Mouse (Mus musculus): ENCODE measurements around the gene Dag1. TPM values are rescaled to one million over a fixed set of nuclear protein-coding genes. Genes with fewer than 3 reads are reported as not detected.

Gene Dag1
- polyA plus RNA-seq, 1 experiment from 2014 or later, result 60.4 TPM

GRCm38 (mm10) chr9:108189787-108190679 lies 73.7 kb downstream of the Dag1 start, which contains the start of gene Bsn:
Gene Bsn, minus strand, starts transcription at chr9:108190384.
- peak within 1 kb of the TSS; percentile 87 for H3K27ac ChIP-seq
- 2% methylated on average over 60 of the region's 91 CpGs for WGBS
- peaks cover 40% of the 10 kb centered on the region for H3K4me1 ChIP-seq (replicated peaks)
- H3K9me3 ChIP-seq, result no peaks in the 10 kb centered on the region
- peaks cover 20% of the 10 kb centered on the region; the same call in 1 of the 2 replicates for H3K36me3 ChIP-seq
- H3K9ac ChIP-seq, result peak within 1 kb of the TSS; percentile 97
- H3K4me2 ChIP-seq, result peak within 1 kb of the TSS; percentile 74
- peak within 1 kb of the TSS; percentile 90 for H3K4me3 ChIP-seq
- ATAC-seq (ENCODE audit: low FRiP score), result peak; percentile 79
- H3K27me3 ChIP-seq, result 0 out of 2 replicates have a peak, but pooled peaks cover 10% of the 10 kb centered on the region

DNA sequence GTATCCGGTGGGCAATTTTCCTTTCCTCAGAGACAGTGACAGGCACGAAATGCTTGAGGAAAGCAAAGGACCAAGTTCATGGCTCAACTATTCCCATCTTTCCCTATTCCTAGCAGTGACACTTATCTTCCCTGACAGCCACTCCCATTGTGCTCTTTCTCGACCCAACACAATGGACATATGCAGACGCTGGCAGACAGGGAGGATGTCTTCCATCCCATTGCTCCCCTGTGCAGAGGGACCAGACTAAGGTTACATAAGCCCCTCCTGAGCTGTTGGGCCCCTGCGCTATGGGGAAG lies 74.3 kb downstream of the Dag1 start:
- Histone ChIP-seq H3K4me1 (replicated peaks) (peaks cover 42% of the 10 kb centered on the region), H3K9ac (peak overlapping the region; percentile 97), H3K4me3 (peak overlapping the region; percentile 90), H3K27ac (peak overlapping the region; percentile 87), H3K27me3 (0 out of 2 replicates have a peak, but pooled peaks cover 10% of the 10 kb centered on the region), H3K9me3 (no peaks in the 10 kb centered on the region), H3K4me2 (peak overlapping the region; percentile 74), H3K36me3 (peaks cover 23% of the 10 kb centered on the region; the same call in 1 of the 2 replicates)
- 25% methylated on average over 5 of the region's 5 CpGs for WGBS
- peak; percentile 61; the same call in 1 of the 2 replicates for ATAC-seq (ENCODE audit: low FRiP score)

DNA sequence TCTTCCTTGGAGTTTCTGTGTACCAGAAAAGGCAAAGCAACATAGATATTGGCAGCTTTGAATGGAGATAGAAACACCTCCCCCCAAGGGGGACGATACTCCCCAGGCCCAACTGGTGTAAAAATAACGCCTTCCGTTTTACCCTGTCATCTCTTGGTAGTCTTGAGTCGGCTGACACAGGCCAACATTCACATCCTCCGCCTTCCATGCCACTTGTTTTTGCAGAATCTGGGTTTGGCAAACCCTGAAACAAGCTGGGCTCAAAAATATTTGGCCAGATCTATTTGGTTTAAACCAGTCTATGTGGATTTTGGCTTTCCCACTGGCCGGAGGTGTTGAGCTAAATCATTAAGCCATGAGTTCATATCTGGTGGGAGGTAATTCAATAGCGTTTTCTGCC lies 74.7 kb downstream of the Dag1 start:
- Histone ChIP-seq H3K4me1 (replicated peaks) (peaks cover 43% of the 10 kb centered on the region), H3K4me3 (peak overlapping the region; percentile 90), H3K27ac (peak overlapping the region; percentile 87; the same call in 1 of the 2 replicates), H3K27me3 (0 out of 2 replicates have a peak, but pooled peaks cover 10% of the 10 kb centered on the region), H3K9me3 (no peaks in the 10 kb centered on the region), H3K9ac (peak overlapping the region; percentile 97), H3K36me3 (peaks cover 23% of the 10 kb centered on the region; the same call in 1 of the 2 replicates), H3K4me2 (peak overlapping the region; percentile 74)
- ATAC-seq (ENCODE audit: low FRiP score), result no peak
- 76% methylated on average over 7 of the region's 7 CpGs for WGBS

GRCm38 (mm10) chr9:108188511-108188910 lies 75.2 kb downstream of the Dag1 start:
- WGBS, result 80% methylated on average over 8 of the region's 8 CpGs
- no peak overlapping the region for H3K27ac ChIP-seq
- H3K4me2 ChIP-seq, result peak overlapping the region; percentile 74
- H3K36me3 ChIP-seq, result peaks cover 23% of the 10 kb centered on the region; the same call in 1 of the 2 replicates
- H3K9ac ChIP-seq, result peak overlapping the region; percentile 97
- ATAC-seq (ENCODE audit: low FRiP score), result no peak
- peaks cover 48% of the 10 kb centered on the region for H3K4me1 ChIP-seq (replicated peaks)
- H3K4me3 ChIP-seq, result peak overlapping the region; percentile 90
- H3K27me3 ChIP-seq, result 0 out of 2 replicates have a peak, but pooled peaks cover 10% of the 10 kb centered on the region
- H3K9me3 ChIP-seq, result no peaks in the 10 kb centered on the region

- no peak overlapping the region for H3K4me3 ChIP-seq
- H3K27me3 ChIP-seq, result 0 out of 2 replicates have a peak, but pooled peaks cover 6% of the 10 kb centered on the region
- WGBS, result 34% methylated on average over 6 of the region's 6 CpGs
- peaks cover 54% of the 10 kb centered on the region for H3K4me1 ChIP-seq (replicated peaks)
- peaks cover 23% of the 10 kb centered on the region; the same call in 1 of the 2 replicates for H3K36me3 ChIP-seq
- no peak for ATAC-seq (ENCODE audit: low FRiP score)
- H3K9ac ChIP-seq, result peak overlapping the region; percentile 97
- peak overlapping the region; percentile 74 for H3K4me2 ChIP-seq
- H3K9me3 ChIP-seq, result no peaks in the 10 kb centered on the region
- H3K27ac ChIP-seq, result no peak overlapping the region
Observed at GRCm38 (mm10) chr9:108187616-108188015, 76.1 kb downstream of the Dag1 start.

DNA sequence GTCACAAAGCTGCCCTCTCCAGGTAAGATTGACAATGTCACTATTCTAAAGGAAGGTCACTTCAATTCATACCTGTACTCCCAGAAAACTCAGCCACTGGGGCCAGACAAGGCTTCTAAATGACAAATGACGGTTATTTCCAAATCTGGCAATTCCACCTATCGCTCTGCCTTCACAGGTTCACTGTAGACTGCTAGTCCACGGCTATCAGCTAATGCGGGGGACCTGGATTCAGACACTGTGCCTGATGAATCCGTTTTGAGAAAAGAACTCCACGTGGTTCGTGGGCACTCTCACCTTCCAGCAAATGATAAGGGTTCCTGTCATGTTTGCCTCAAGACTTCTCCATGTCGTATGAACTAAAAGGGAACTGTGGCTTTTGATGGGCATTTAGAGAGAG lies 78.0 kb downstream of the Dag1 start:
- Histone ChIP-seq H3K9me3 (no peaks in the 10 kb centered on the region), H3K4me2 (no peak overlapping the region), H3K9ac (no peak overlapping the region), H3K27me3 (no peaks in the 10 kb centered on the region), H3K36me3 (peaks cover 23% of the 10 kb centered on the region; the same call in 1 of the 2 replicates), H3K4me3 (no peak overlapping the region), H3K4me1 (replicated peaks) (peaks cover 54% of the 10 kb centered on the region), H3K27ac (no peak overlapping the region)
- 90% methylated on average over 8 of the region's 8 CpGs for WGBS
- ATAC-seq (ENCODE audit: low FRiP score), result no peak

- H3K4me3 ChIP-seq, result no peak overlapping the region
- peaks cover 51% of the 10 kb centered on the region for H3K4me1 ChIP-seq (replicated peaks)
- peaks cover 23% of the 10 kb centered on the region; the same call in 1 of the 2 replicates for H3K36me3 ChIP-seq
- H3K27ac ChIP-seq, result no peak overlapping the region
- H3K27me3 ChIP-seq, result no peaks in the 10 kb centered on the region
- H3K4me2 ChIP-seq, result no peak overlapping the region
- WGBS, result 93% methylated on average over 19 of the region's 19 CpGs
- no peak for ATAC-seq (ENCODE audit: low FRiP score)
- no peaks in the 10 kb centered on the region for H3K9me3 ChIP-seq
- no peak overlapping the region for H3K9ac ChIP-seq
Observed at GRCm38 (mm10) chr9:108183531-108183994, 80.2 kb downstream of the Dag1 start.

DNA sequence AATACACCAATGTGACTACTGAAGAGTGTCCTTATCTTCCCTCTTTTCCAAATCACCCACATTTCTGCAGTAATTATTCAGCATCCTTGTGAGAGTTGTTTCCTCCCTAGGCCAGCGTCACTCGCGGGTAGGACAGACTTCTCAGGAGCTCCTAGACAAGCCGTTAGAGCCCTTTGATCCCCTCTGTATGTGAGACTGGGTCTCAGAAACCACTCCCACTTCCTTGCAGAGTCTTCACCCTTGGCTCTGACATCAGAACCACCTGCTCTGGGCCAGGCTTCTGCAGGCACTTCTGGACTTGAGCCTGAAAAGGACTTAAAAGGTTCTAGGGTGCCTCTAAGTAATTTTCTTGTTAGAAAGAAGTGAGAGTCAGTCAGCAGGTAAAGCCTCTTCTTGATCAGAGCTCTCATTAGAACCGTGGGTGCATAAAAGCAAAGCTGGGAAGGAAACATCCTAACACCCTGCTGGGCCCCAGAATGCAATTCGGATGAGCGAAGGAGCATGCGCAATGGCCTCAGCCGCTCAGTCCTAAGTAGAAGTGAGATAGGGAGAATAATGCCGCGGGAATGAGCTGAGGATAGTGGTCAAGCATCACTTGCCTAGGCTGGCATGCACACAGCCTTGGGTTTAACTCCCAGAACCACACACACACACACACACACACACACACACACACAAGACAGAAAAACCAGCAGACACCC lies 80.8 kb downstream of the Dag1 start:
- Histone ChIP-seq H3K9me3 (no peaks in the 10 kb centered on the region), H3K27ac (no peak overlapping the region), H3K4me1 (replicated peaks) (peaks cover 45% of the 10 kb centered on the region), H3K27me3 (no peaks in the 10 kb centered on the region), H3K36me3 (peaks cover 23% of the 10 kb centered on the region; the same call in 1 of the 2 replicates), H3K4me2 (no peak overlapping the region), H3K4me3 (no peak overlapping the region), H3K9ac (no peak overlapping the region)
- no peak for ATAC-seq (ENCODE audit: low FRiP score)
- WGBS, result 75% methylated on average over 11 of the region's 11 CpGs

DNA sequence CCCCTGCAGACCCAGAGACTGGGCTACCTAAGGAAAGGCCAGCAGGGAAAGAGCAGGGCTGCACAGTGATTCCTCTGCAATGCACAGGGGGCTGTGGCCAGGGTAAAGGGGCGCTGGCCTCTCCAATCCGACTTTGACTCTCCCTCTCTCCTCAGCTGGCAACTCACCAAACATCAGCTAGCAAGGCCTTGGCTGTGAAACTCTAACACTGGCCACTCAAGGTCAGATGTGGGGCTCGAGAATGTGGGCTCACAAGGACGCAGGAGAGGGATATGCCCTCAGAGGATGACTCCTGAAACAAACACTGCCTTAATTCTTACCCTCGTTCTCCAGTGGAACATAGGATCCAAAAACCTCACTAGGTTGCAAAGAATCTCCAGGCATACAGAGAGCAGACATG lies 85.4 kb downstream of the Dag1 start:
- Histone ChIP-seq H3K27ac (no peak overlapping the region), H3K9me3 (no peaks in the 10 kb centered on the region), H3K4me1 (replicated peaks) (peaks cover 33% of the 10 kb centered on the region), H3K27me3 (no peaks in the 10 kb centered on the region), H3K4me3 (no peak overlapping the region), H3K36me3 (no peaks in the 10 kb centered on the region), H3K4me2 (no peak overlapping the region), H3K9ac (no peak overlapping the region)
- ATAC-seq (ENCODE audit: low FRiP score), result no peak
- 82% methylated on average over 5 of the region's 5 CpGs for WGBS

DNA sequence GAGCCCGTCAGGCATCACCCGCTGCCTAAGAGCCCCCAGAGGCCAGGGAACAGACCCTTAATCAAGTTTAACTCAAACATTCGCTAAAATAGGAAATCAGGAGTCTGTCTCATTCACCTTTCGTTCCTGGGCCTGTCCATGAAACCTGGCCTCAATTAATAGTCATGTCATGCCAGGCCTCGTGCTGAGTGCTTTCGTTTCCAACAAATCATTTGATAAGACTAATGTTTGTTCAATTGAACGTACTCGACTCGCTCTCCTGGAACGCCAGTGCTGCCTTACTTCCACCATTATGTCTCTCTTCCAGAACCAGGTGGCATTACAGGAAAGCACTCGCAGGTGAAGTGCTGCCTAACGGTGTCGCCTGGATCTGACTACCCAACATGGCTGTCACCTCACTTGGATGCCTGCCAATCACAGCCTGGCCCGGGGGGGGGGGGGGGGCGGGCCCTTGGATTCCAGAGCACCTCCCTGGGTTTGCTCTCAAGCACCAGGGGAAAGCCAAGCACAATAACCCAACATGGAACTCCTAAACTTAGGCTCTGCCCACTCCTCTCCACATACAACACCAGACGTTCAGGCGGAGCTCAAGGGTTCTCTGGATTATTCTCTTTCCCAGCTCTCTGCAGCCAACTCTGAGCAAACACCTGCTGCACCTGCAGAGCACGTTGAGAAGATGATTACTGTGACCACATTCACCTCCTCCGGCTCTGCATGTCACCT lies 88.5 kb downstream of the Dag1 start:
- Histone ChIP-seq H3K4me1 (replicated peaks) (peaks cover 35% of the 10 kb centered on the region), H3K9ac (no peak overlapping the region), H3K27me3 (no peaks in the 10 kb centered on the region), H3K4me3 (no peak overlapping the region), H3K4me2 (no peak overlapping the region), H3K36me3 (no peaks in the 10 kb centered on the region), H3K27ac (no peak overlapping the region), H3K9me3 (no peaks in the 10 kb centered on the region)
- ATAC-seq (ENCODE audit: low FRiP score), result no peak
- 79% methylated on average over 19 of the region's 19 CpGs for WGBS

DNA sequence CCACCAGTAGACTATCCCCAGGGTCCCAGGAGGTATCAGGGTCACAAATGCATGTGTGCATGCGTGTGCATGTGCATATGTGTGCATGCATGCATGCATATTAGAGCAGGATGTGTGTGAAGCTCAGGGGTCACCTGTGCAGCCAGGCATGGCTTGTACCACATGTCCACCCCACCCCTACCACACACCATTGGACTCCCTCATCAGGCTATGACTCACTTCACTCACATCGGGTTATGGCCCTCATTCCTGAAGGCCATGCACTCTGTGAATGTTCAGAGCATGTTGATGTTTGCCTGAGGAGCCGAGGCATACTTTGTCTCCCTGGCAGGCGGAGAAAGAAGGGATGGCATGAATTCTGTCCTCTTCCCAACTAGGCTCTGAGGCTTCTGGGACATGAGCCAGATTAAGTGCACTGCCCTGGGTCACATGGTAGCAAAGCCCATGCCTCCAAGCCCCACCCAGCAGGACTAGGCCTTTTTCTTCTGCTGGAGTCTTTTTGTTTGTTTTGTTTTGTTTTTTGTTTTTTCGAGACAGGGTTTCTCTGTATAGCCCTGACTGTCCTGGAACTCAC lies 90.9 kb downstream of the Dag1 start:
- Histone ChIP-seq H3K27ac (no peak overlapping the region), H3K4me3 (no peak overlapping the region), H3K9ac (no peak overlapping the region), H3K9me3 (0 out of 2 replicates have a peak, but pooled peaks cover 5% of the 10 kb centered on the region), H3K36me3 (peaks cover 5% of the 10 kb centered on the region; the same call in 1 of the 2 replicates), H3K4me2 (no peak overlapping the region), H3K27me3 (no peaks in the 10 kb centered on the region), H3K4me1 (replicated peaks) (peaks cover 34% of the 10 kb centered on the region)
- no peak for ATAC-seq (ENCODE audit: low FRiP score)
- WGBS, result 78% methylated on average over 5 of the region's 5 CpGs
